Mouse (Mus musculus) cerebellum, postnatal 4 days (tissue): ENCODE measurements around the gene Tmem108.

Source experiments
- DNase-seq, 2 experiments: peaks; one replicate each; pipeline ENCODE4 v3.0.0; 2022; ENCODE audit warnings: low spot score in 2 of 2, mixed read lengths in 1 of 2

Tmem108 gene

DNA sequence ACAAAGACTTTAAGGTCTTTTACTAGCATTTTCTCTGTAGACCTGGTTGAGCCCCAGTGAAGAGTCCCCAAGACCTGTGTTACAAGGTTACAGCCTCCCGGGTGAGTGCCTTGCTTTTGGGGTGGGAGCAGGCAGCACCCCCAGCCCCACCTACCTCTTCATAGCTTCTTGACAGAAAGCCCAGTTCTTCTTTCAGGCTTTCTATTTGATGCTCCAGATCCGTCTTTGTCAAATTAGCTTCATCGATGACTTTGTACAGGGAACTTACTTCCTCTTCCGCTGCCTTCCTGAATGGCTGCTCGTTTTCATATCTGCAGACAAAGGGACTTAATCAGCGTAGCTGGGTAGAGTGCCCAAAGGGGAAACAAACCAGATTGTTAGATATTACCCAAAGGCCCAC lies 312.0 kb downstream of the Tmem108 start:
- no peak for DNase-seq

DNA sequence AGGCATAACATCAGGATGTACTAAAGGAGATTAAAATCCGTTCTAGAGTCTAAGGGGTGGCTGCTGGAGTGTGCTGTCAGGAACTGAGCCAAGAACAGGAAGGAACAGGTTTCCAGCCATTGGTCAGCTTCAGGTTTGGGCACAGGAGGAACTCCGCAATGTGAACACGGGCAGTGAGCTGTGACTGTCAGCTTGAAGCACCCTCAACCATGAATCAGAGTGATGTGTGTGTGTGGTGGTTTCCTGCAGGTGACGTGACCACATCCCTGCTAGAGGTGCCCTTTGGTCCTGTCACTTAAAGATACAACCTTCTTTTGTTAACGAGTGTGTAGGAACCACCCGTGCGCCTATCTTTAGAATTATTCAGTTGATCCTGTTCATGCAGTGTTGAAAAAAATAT lies 312.5 kb downstream of the Tmem108 start:
- DNase-seq: no peak

DNA sequence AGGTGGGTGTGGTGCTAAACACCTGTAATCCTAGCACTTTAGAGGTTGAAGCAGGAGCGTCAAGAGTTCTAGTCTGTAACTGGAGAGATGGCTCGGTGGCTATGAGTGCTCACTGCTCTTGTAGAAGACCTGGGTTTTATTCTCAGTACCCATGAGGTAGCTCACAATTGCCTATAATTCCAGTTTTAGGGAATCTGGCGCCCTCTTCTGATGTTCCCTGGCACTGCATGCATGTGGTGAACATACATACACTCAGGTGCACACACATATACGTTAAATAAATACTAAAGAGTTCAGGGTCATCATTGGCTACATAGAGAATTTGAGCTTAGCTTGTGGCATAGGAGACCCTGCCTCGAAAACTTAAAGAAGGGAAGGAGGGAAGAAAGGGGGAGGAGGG lies 317.0 kb downstream of the Tmem108 start:
- DNase-seq: no peak

DNA sequence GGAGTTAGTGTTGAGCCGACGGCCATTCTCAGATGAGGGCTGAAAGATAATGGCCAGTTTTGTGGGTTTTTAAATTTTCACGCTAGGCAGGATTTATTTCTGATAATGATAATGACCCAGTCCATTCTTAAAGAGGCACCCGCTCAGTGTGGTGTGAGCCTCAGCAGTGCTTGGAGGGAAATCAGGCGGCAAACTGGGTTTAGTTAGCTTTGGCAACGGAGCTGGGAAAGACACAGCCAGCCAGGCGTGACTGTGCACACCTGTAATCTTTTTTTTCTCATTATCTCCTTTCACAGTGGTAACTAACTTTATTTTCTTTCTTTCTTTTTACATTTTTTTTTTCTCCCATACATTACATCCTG lies 317.8 kb downstream of the Tmem108 start:
- no peak for DNase-seq

DNA sequence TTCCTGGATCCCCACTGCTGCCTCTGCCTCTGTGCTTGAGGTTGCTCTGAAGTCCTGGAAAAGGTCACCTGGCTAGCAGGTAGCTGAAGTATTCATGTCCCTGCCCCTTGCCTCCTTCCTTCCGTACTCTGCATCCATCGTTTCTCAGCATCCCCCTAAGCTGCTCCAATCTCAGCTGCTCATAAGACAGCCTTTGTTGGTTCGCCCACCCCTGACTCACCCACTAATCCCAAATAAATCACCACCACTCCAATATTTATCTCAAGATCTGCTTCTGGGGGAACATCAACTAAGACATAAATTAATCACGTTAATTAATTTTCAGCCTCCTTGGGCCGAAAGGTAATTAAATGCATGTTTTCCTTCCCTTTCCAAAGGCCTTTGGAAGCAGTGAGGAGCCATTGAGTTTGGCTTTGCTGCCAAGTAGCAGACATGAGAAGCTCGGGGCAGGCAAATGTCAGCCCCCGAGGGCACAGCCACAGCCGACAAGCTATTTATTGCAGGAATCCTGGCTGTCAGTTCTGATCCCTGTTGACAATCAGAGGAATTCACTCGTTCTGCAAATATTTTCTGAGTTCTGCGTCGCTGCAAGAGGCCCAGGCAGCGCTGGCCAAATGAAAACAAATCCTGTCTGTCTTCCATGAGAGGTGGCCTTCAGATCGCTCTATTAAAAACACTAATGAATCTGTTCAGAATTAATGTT lies 318.4 kb downstream of the Tmem108 start:
- no peak for DNase-seq

DNA sequence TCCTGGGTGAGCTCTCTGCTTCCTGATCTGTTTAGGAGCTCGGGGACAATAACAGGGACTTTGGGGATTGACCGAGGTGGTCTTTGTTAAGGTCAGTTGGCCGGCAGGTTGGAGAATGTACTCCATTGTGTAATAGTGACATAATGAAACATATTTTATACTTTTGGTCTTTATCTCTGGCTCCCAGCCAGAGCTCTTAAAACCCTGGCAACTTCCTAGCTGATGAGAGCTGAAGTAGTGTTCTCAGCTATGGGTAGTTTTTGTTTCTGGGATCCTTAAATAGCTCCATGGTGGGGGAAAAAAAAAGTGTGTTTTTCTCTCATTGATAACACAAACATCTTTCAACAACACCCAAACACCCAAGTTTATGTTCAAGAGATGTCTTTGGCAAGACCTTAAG lies 321.0 kb downstream of the Tmem108 start:
- DNase-seq: no peak

DNA sequence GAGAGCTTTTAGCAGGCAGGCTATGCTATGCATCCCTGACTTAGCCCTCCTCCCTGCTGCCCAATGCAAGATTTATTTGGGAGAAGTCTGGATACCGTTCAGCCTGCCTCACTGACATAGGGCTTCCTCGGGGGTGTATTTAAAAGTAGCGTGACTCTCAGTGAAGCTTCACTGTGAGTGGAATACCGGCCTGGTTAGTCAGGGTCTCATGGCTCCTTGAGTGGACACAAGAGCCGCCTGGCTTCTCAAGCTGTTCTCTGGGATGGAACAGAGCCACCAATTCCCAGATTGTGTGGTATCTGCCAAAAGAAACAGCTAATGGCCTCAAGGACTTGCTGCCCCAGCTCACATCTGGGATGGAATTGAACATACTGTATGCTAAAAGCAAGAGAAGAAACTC lies 324.5 kb downstream of the Tmem108 start:
- no peak for DNase-seq

DNA sequence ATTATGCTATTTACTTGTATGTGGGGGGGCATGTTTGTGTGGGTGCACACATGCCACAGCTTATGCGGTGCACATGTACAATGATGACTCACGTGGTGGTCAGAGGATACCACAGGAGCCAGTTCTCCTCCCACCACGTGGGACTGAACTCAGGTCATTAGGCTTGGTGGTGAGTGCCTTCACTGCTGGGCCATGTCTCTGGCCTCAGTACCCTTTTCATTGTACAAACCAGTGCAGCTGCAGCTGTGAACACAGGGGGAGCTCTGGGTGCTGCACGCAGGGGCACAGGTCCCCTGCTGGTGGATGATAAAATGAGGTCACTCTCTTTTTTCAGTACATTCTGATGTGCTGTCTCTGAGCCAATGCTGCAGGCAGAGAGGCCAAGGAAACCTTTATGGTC lies 327.5 kb downstream of the Tmem108 start:
- no peak for DNase-seq
